Mouse (Mus musculus) kidney, postnatal 0 days (tissue): Measurements from ENCODE around the gene Ocrl. TPM values are rescaled to one million over a fixed set of nuclear protein-coding genes. Genes with fewer than 3 reads are reported as not detected.

Experiments
- ATAC-seq: fragments of 200-750 bp; cut with Nextera tagmentation; replicated peaks from 2 replicates; pipeline ENCODE4 v1.8.0; 2017; ENCODE audit warnings: low read depth, moderate number of reproducible peaks, moderate TSS enrichment, moderate library complexity; ENCODE audit not compliant: low FRiP score
- DNase-seq: peaks from one replicate; pipeline ENCODE4 v3.0.0-alpha.2; 2016; ENCODE audit warnings: low spot score
- H3K27ac ChIP-seq: fragments of 300-500 bp; sonication (generic); 2 replicates; pipeline ENCODE4 v1.5.1; 2014; ENCODE audit warnings: mild to moderate bottlenecking
- H3K27me3 ChIP-seq: fragments of 300-500 bp; sonication (generic); 2 replicates; pipeline ENCODE4 v1.6.1; 2014; ENCODE audit warnings: low read length, mixed read lengths; ENCODE audit not compliant: insufficient read depth
- H3K36me3 ChIP-seq: fragments of 300-500 bp; sonication (generic); 2 replicates; pipeline ENCODE4 v1.6.1; 2014; ENCODE audit warnings: low read length, mixed read lengths; ENCODE audit not compliant: insufficient read depth
- H3K4me1 ChIP-seq: fragments of 300-500 bp; sonication (generic); replicated peaks from 2 replicates; pipeline ENCODE4 v1.6.1; 2014; ENCODE audit warnings: antibody characterized with exemption, low read length, mixed read lengths; ENCODE audit not compliant: insufficient read depth
- H3K4me2 ChIP-seq: fragments of 300-500 bp; sonication (generic); 2 replicates; pipeline ENCODE4 v1.6.1; 2014; ENCODE audit warnings: mild to moderate bottlenecking, low read length, moderate library complexity, mixed read lengths
- H3K4me3 ChIP-seq: fragments of 300-500 bp; sonication (generic); replicated peaks from 2 replicates; pipeline ENCODE4 v1.5.1; 2014; ENCODE audit warnings: low read depth, low read length
- H3K9ac ChIP-seq: fragments of 300-500 bp; sonication (generic); 2 replicates; pipeline ENCODE4 v1.6.1; 2014; ENCODE audit warnings: low read depth, low read length
- H3K9me3 ChIP-seq: fragments of 300-500 bp; sonication (generic); replicated peaks from 2 replicates; pipeline ENCODE4 v1.6.1; 2016; ENCODE audit warnings: low read length, inconsistent platforms, mixed read lengths
- CTCF ChIP-seq: IDR thresholded peaks from 2 replicates; pipeline ENCODE4 v1.5.1; 2016; ENCODE audit warnings: antibody characterized with exemption, low read depth, mild to moderate bottlenecking, moderate library complexity
- WGBS: fragments of 180-500 bp; shearing (Covaris S2); extraction: QIAGEN DNeasy Blood & Tissue Kit; methylation state at CpG from one replicate; pipeline ENCODE4 v1.1.7; 2014; 5-methylcytosine and 5-hydroxymethylcytosine counted together
- polyA plus RNA-seq: library from polyadenylated mRNA; unstranded; fragments of >200 nt; fragmentation: Nextera tagmentation; extraction: Ambion mirVana; gene quantifications from 2 replicates; pipeline ENCODE4 v1.2.1, GENCODE M21; 2015

Ocrl gene
- polyA plus RNA-seq, 1 experiment from 2014 or later: 13.2 TPM

GRCm38 (mm10) chrX:47970864-47971263 lies 58.7 kb downstream of the Ocrl start:
- H3K4me1 ChIP-seq: no peaks in the 10 kb centered on the region
- TF ChIP-seq CTCF: no peak
- DNase-seq: no peak
- no peak overlapping the region for H3K4me3 ChIP-seq
- H3K4me2 ChIP-seq: no peak overlapping the region
- no peaks in the 10 kb centered on the region for H3K27me3 ChIP-seq
- no peaks in the 10 kb centered on the region for H3K9me3 ChIP-seq
- no peak overlapping the region for H3K27ac ChIP-seq
- no peaks in the 10 kb centered on the region for H3K36me3 ChIP-seq
- H3K9ac ChIP-seq: no peak overlapping the region
- ATAC-seq: peak; percentile 88
- 67% methylated on average over 3 of the region's 3 CpGs for WGBS

GRCm38 (mm10) chrX:47971366-47972128 lies 59.4 kb downstream of the Ocrl start:
- no peaks in the 10 kb centered on the region for H3K9me3 ChIP-seq
- H3K9ac ChIP-seq: no peak overlapping the region
- H3K4me3 ChIP-seq: no peak overlapping the region
- no peak for TF ChIP-seq CTCF
- peak; percentile 57; the same call in 1 of the 2 replicates for ATAC-seq
- H3K4me2 ChIP-seq: no peak overlapping the region
- DNase-seq: no peak
- WGBS: 67% methylated on average over 10 of the region's 10 CpGs
- no peaks in the 10 kb centered on the region for H3K27me3 ChIP-seq
- H3K36me3 ChIP-seq: no peaks in the 10 kb centered on the region
- H3K4me1 ChIP-seq: no peaks in the 10 kb centered on the region
- peak overlapping the region; percentile 63 for H3K27ac ChIP-seq

GRCm38 (mm10) chrX:47976551-47976950 lies 64.4 kb downstream of the Ocrl start:
- no peak for ATAC-seq
- Histone ChIP-seq H3K9me3 (no peaks in the 10 kb centered on the region), H3K4me2 (no peak overlapping the region), H3K27ac (no peak overlapping the region), H3K9ac (no peak overlapping the region), H3K27me3 (no peaks in the 10 kb centered on the region), H3K36me3 (no peaks in the 10 kb centered on the region), H3K4me3 (no peak overlapping the region), H3K4me1 (no peaks in the 10 kb centered on the region)
- WGBS: 69% methylated on average over 4 of the region's 4 CpGs
- DNase-seq: no peak
- no peak for TF ChIP-seq CTCF

GRCm38 (mm10) chrX:47977078-47977477 lies 64.9 kb downstream of the Ocrl start:
- TF ChIP-seq CTCF: no peak
- no peak overlapping the region for H3K4me2 ChIP-seq
- ATAC-seq: no peak
- WGBS: 78% methylated on average over 5 of the region's 5 CpGs
- H3K4me3 ChIP-seq: no peak overlapping the region
- no peak overlapping the region for H3K9ac ChIP-seq
- no peaks in the 10 kb centered on the region for H3K4me1 ChIP-seq
- H3K27ac ChIP-seq: no peak overlapping the region
- H3K36me3 ChIP-seq: no peaks in the 10 kb centered on the region
- no peaks in the 10 kb centered on the region for H3K9me3 ChIP-seq
- H3K27me3 ChIP-seq: no peaks in the 10 kb centered on the region
- DNase-seq: no peak

GRCm38 (mm10) chrX:47985000-47985619 lies 72.9 kb downstream of the Ocrl start:
- Histone ChIP-seq H3K9ac (no peak overlapping the region), H3K9me3 (no peaks in the 10 kb centered on the region), H3K4me2 (peak overlapping the region; percentile 35; the same call in 1 of the 2 replicates), H3K27me3 (no peaks in the 10 kb centered on the region), H3K4me1 (no peaks in the 10 kb centered on the region), H3K27ac (no peak overlapping the region), H3K4me3 (0 out of 2 replicates have a peak overlapping the region, but pooled peaks have one; percentile 11), H3K36me3 (no peaks in the 10 kb centered on the region)
- TF ChIP-seq CTCF: peak; percentile 76
- ATAC-seq (0 out of 2 replicates have a peak, but pooled peaks have one; percentile 29), DNase-seq (peak; percentile 70)
- WGBS: 26% methylated on average over 19 of the region's 19 CpGs

- WGBS: 55% methylated on average over 8 of the region's 8 CpGs
- Histone ChIP-seq H3K9me3 (no peaks in the 10 kb centered on the region), H3K27me3 (no peaks in the 10 kb centered on the region), H3K4me3 (no peak overlapping the region), H3K4me2 (no peak overlapping the region), H3K4me1 (no peaks in the 10 kb centered on the region), H3K36me3 (no peaks in the 10 kb centered on the region), H3K9ac (no peak overlapping the region), H3K27ac (no peak overlapping the region)
- ATAC-seq (no peak), DNase-seq (no peak)
- no peak for TF ChIP-seq CTCF
Observed at GRCm38 (mm10) chrX:47988024-47988423, 75.8 kb downstream of the Ocrl start.
